Mouse (Mus musculus): Measurements from ENCODE around the gene Tmcc3. TPM values are rescaled to one million over a fixed set of nuclear protein-coding genes. Genes with fewer than 3 reads are reported as not detected.

The Tmcc3 gene
- polyA plus RNA-seq, 1 experiment from 2014 or later, result 11.3 TPM

DNA sequence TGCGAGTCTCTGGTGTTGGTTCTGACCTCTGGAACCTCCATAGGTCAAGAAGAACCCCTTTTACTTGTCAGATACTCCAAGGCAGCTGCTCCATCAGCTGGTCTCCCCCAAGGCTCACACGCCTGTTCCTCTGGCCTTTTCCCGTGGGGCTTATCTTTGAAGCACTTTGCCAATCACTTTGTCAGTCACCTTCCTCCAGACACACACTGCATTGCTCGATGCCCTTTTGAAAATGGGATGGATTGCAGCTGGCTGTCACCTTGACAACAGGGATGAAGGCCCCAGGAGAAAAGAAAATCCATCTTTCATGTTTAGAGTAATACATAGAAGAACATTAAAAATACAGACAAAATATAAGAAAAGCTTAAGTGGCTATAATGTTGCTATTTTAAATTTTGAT lies 65.2 kb downstream of the Tmcc3 start:
- no peak overlapping the region for H3K4me2 ChIP-seq (ENCODE audit: low read length)
- H3K4me1 ChIP-seq (ENCODE audit: control insufficient read depth, insufficient read depth, low read length), result peaks cover 14% of the 10 kb centered on the region; the same call in 1 of the 2 replicates
- H3K27ac ChIP-seq (replicated peaks; ENCODE audit: low read depth, low read length), result no peak overlapping the region
- no peak overlapping the region for H3K9ac ChIP-seq (replicated peaks; ENCODE audit: low read length)
- no peak overlapping the region for H3K4me3 ChIP-seq (replicated peaks; ENCODE audit: low read depth, low read length)
- peak; percentile 59 for DNase-seq
- WGBS, result 31% methylated on average over 4 of the region's 4 CpGs
- no peaks in the 10 kb centered on the region for H3K36me3 ChIP-seq (ENCODE audit: control insufficient read depth, insufficient read depth, low read length)
- no peaks in the 10 kb centered on the region for H3K27me3 ChIP-seq (ENCODE audit: control insufficient read depth, insufficient read depth, low read length)
- ATAC-seq (ENCODE audit: low FRiP score, low TSS enrichment), result no peak
- no peaks in the 10 kb centered on the region for H3K9me3 ChIP-seq (ENCODE audit: control insufficient read depth, low read length)

- no peak overlapping the region for H3K4me2 ChIP-seq (ENCODE audit: low read length)
- WGBS, result 60% methylated on average over 10 of the region's 10 CpGs
- H3K9ac ChIP-seq (replicated peaks; ENCODE audit: low read length), result no peak overlapping the region
- H3K4me3 ChIP-seq (replicated peaks; ENCODE audit: low read depth, low read length), result no peak overlapping the region
- ATAC-seq (ENCODE audit: low FRiP score, low TSS enrichment), result no peak
- H3K9me3 ChIP-seq (ENCODE audit: control insufficient read depth, low read length), result no peaks in the 10 kb centered on the region
- H3K36me3 ChIP-seq (ENCODE audit: control insufficient read depth, insufficient read depth, low read length), result no peaks in the 10 kb centered on the region
- H3K27me3 ChIP-seq (ENCODE audit: control insufficient read depth, insufficient read depth, low read length), result no peaks in the 10 kb centered on the region
- no peak for DNase-seq
- H3K27ac ChIP-seq (replicated peaks; ENCODE audit: low read depth, low read length), result 0 out of 2 replicates have a peak overlapping the region, but pooled peaks have one; percentile 43
- peaks cover 16% of the 10 kb centered on the region for H3K4me1 ChIP-seq (ENCODE audit: control insufficient read depth, insufficient read depth, low read length)
Observed at GRCm38 (mm10) chr10:94377844-94378243, 66.1 kb downstream of the Tmcc3 start.

DNA sequence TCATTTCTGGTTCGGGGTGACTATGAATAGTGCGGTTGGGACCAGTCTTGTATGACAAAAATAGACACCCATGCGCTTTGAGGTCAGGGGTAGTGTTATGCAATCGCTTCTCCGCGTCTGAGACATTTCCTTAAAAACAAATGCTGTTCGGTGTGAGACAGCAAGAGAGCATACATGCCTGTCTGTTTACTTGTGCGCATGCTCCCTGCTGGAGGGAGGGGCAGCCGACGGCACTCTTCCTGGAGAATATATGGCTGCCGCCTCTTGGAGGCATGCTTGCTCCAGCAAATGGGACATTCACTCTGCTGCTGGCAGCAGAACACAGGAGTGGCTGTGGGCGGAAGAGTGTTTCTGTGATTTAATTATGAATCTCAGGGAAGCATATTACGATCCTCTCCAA lies 66.6 kb downstream of the Tmcc3 start:
- no peaks in the 10 kb centered on the region for H3K27me3 ChIP-seq (ENCODE audit: control insufficient read depth, insufficient read depth, low read length)
- peaks cover 18% of the 10 kb centered on the region for H3K4me1 ChIP-seq (ENCODE audit: control insufficient read depth, insufficient read depth, low read length)
- DNase-seq (peak; percentile 78), ATAC-seq (ENCODE audit: low FRiP score, low TSS enrichment) (no peak; the same call in 1 of the 2 replicates)
- WGBS, result 75% methylated on average over 13 of the region's 13 CpGs
- no peak overlapping the region for H3K4me2 ChIP-seq (ENCODE audit: low read length)
- no peaks in the 10 kb centered on the region for H3K9me3 ChIP-seq (ENCODE audit: control insufficient read depth, low read length)
- H3K36me3 ChIP-seq (ENCODE audit: control insufficient read depth, insufficient read depth, low read length), result no peaks in the 10 kb centered on the region
- peak overlapping the region; percentile 14; the same call in 1 of the 2 replicates for H3K27ac ChIP-seq (replicated peaks; ENCODE audit: low read depth, low read length)
- no peak overlapping the region for H3K9ac ChIP-seq (replicated peaks; ENCODE audit: low read length)
- H3K4me3 ChIP-seq (replicated peaks; ENCODE audit: low read depth, low read length), result no peak overlapping the region

DNA sequence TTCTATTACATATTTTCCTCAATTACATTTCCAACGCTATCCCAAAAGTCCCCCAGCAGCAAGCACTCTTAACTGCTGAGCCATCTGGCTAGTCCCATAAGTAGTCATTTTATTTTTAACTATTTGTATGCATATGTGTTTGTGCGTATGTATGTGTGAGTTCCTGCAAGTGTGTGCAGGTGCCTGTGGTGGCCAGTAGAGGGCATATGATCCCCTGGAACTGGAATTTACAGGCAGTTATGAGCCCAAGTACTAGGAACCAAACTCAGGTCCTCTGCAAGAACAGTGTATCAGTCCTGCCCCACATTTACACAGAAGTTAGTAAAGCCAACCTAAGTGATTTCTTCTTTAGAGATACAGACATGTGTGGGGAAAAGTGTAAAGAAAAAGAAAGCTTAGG lies 68.3 kb downstream of the Tmcc3 start:
- 91% methylated on average over 2 of the region's 2 CpGs for WGBS
- H3K4me3 ChIP-seq (replicated peaks; ENCODE audit: low read depth, low read length), result no peak overlapping the region
- H3K36me3 ChIP-seq (ENCODE audit: control insufficient read depth, insufficient read depth, low read length), result no peaks in the 10 kb centered on the region
- H3K27ac ChIP-seq (replicated peaks; ENCODE audit: low read depth, low read length), result no peak overlapping the region
- no peak for ATAC-seq (ENCODE audit: low FRiP score, low TSS enrichment)
- H3K4me2 ChIP-seq (ENCODE audit: low read length), result no peak overlapping the region
- H3K4me1 ChIP-seq (ENCODE audit: control insufficient read depth, insufficient read depth, low read length), result peaks cover 18% of the 10 kb centered on the region
- peaks cover 3% of the 10 kb centered on the region; the same call in 1 of the 2 replicates for H3K9me3 ChIP-seq (ENCODE audit: control insufficient read depth, low read length)
- H3K27me3 ChIP-seq (ENCODE audit: control insufficient read depth, insufficient read depth, low read length), result no peaks in the 10 kb centered on the region
- no peak for DNase-seq
- no peak overlapping the region for H3K9ac ChIP-seq (replicated peaks; ENCODE audit: low read length)

DNA sequence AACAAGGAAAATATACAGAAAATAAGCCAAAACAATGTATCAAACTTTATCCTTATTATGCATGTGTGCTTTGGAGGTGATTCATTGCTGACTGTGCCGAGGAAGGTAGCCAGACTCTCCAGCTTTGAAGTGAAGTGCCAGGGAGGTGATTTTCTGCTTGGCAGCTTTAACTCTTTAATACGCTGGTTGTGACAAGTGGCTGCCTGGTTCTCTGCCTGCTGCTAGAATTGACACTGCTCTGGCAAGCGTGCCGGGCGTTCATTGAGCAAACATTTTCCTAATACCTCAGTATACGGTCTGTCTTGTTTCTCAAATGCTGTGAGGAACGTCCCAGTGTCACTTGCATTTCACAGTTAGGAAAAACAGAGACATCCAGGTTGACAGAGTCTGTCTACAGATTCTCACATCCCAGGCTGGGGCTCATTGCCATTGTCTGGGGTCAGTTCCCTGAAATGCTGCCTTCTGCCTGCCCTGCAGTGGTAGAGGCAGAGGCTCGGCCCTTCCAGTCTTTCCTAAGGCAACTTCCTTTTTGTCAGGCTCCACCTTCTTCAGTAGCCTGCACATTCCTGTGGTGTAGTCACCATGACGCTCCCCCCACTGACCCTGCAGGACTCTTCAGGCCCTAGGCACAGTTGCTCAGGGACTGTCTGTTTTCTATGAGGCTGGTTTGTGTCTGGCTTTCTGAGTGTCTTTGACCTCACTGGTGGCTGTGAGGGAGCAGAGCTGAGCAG lies 69.1 kb downstream of the Tmcc3 start:
- peaks cover 18% of the 10 kb centered on the region for H3K4me1 ChIP-seq (ENCODE audit: control insufficient read depth, insufficient read depth, low read length)
- DNase-seq, result no peak
- H3K36me3 ChIP-seq (ENCODE audit: control insufficient read depth, insufficient read depth, low read length), result no peaks in the 10 kb centered on the region
- H3K9ac ChIP-seq (replicated peaks; ENCODE audit: low read length), result no peak overlapping the region
- H3K4me3 ChIP-seq (replicated peaks; ENCODE audit: low read depth, low read length), result no peak overlapping the region
- no peak overlapping the region for H3K27ac ChIP-seq (replicated peaks; ENCODE audit: low read depth, low read length)
- no peak overlapping the region for H3K4me2 ChIP-seq (ENCODE audit: low read length)
- no peak for ATAC-seq (ENCODE audit: low FRiP score, low TSS enrichment)
- H3K27me3 ChIP-seq (ENCODE audit: control insufficient read depth, insufficient read depth, low read length), result no peaks in the 10 kb centered on the region
- WGBS, result 22% methylated on average over 9 of the region's 9 CpGs
- H3K9me3 ChIP-seq (ENCODE audit: control insufficient read depth, low read length), result peaks cover 11% of the 10 kb centered on the region

DNA sequence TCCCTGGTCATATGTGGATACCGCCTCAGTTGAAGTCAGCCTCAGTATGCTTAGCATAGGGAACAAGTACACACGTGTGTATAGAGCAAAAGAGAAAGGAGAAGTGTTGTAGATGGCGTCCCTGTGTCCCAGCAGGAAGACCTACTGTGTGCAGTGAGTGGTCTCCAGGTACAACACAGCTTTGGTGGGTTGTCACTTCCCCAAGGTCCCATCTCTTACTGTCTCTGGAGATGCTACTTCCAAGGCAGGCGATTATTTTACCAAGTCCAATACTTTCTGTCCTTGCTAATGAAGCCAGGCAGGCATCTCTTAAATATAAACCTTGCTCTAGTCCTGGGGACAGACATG lies 69.6 kb downstream of the Tmcc3 start:
- Histone ChIP-seq H3K9me3 (ENCODE audit: control insufficient read depth, low read length) (peaks cover 16% of the 10 kb centered on the region), H3K27ac (replicated peaks; ENCODE audit: low read depth, low read length) (no peak overlapping the region), H3K9ac (replicated peaks; ENCODE audit: low read length) (no peak overlapping the region), H3K4me1 (ENCODE audit: control insufficient read depth, insufficient read depth, low read length) (peaks cover 18% of the 10 kb centered on the region), H3K36me3 (ENCODE audit: control insufficient read depth, insufficient read depth, low read length) (no peaks in the 10 kb centered on the region), H3K4me3 (replicated peaks; ENCODE audit: low read depth, low read length) (no peak overlapping the region), H3K27me3 (ENCODE audit: control insufficient read depth, insufficient read depth, low read length) (no peaks in the 10 kb centered on the region), H3K4me2 (ENCODE audit: low read length) (no peak overlapping the region)
- 69% methylated on average over 4 of the region's 4 CpGs for WGBS
- DNase-seq (no peak), ATAC-seq (ENCODE audit: low FRiP score, low TSS enrichment) (no peak)

DNA sequence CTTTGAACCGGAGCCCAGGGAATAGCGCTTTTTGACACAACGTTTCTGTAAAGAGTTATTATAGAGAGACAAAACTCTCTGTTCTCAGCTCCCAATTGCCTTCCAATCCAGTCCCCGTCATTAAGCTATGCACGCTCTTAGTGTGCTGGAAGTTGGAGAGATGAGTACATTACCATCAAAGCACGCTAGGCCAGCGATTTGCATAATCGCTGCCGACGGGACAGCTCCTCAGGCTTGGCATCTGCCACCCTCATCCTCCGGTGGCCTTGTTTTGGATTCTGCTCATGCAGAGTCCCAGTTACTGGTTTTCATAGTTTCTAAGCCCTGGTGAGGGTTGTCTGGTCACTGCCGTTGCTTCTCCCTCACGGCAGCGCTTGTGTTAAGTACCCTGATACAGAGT lies 70.9 kb downstream of the Tmcc3 start:
- peak; percentile 57 for DNase-seq

GRCm38 (mm10) chr10:94383565-94383964 lies 71.8 kb downstream of the Tmcc3 start:
- Histone ChIP-seq H3K4me1 (ENCODE audit: control insufficient read depth, insufficient read depth, low read length) (peaks cover 4% of the 10 kb centered on the region), H3K4me3 (replicated peaks; ENCODE audit: low read depth, low read length) (no peak overlapping the region), H3K27ac (replicated peaks; ENCODE audit: low read depth, low read length) (no peak overlapping the region), H3K36me3 (ENCODE audit: control insufficient read depth, insufficient read depth, low read length) (no peaks in the 10 kb centered on the region), H3K4me2 (ENCODE audit: low read length) (no peak overlapping the region), H3K9me3 (ENCODE audit: control insufficient read depth, low read length) (peaks cover 20% of the 10 kb centered on the region), H3K9ac (replicated peaks; ENCODE audit: low read length) (no peak overlapping the region), H3K27me3 (ENCODE audit: control insufficient read depth, insufficient read depth, low read length) (no peaks in the 10 kb centered on the region)
- no peak for ATAC-seq (ENCODE audit: low FRiP score, low TSS enrichment)
- DNase-seq, result no peak
- 88% methylated on average over 6 of the region's 6 CpGs for WGBS

More for the DNA sequence above, 70.9 kb downstream of the Tmcc3 start:
- peaks cover 20% of the 10 kb centered on the region for H3K9me3 ChIP-seq (ENCODE audit: control insufficient read depth, low read length)
- no peaks in the 10 kb centered on the region for H3K36me3 ChIP-seq (ENCODE audit: control insufficient read depth, insufficient read depth, low read length)
- no peak overlapping the region for H3K27ac ChIP-seq (replicated peaks; ENCODE audit: low read depth, low read length)
- no peak overlapping the region for H3K4me2 ChIP-seq (ENCODE audit: low read length)
- ATAC-seq (ENCODE audit: low FRiP score, low TSS enrichment), result no peak
- H3K4me3 ChIP-seq (replicated peaks; ENCODE audit: low read depth, low read length), result no peak overlapping the region
- H3K4me1 ChIP-seq (ENCODE audit: control insufficient read depth, insufficient read depth, low read length), result peaks cover 9% of the 10 kb centered on the region
- 58% methylated on average over 14 of the region's 14 CpGs for WGBS
- H3K27me3 ChIP-seq (ENCODE audit: control insufficient read depth, insufficient read depth, low read length), result no peaks in the 10 kb centered on the region
- no peak overlapping the region for H3K9ac ChIP-seq (replicated peaks; ENCODE audit: low read length)

DNA sequence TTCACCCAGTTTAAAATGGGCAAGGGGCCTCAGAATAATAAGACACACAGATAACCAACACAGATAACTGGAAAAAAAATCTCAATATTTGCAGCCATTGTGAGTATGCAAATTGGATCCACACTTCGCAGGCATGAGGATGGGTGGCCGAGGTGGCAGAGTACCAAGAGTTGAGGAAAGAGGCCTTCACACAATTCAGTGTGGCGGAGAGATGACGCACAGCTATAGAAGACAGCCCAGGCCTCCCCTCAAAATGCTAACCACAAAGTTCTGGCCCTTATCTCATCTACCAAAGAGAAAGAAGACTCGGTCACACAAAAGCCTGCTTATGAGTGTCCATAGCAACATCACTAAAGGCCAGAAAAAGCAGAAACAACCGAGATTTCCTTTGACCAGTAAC lies 77.5 kb downstream of the Tmcc3 start:
- Histone ChIP-seq H3K4me2 (ENCODE audit: low read length) (no peak overlapping the region), H3K9ac (replicated peaks; ENCODE audit: low read length) (no peak overlapping the region), H3K4me1 (ENCODE audit: control insufficient read depth, insufficient read depth, low read length) (no peaks in the 10 kb centered on the region), H3K27me3 (ENCODE audit: control insufficient read depth, insufficient read depth, low read length) (no peaks in the 10 kb centered on the region), H3K36me3 (ENCODE audit: control insufficient read depth, insufficient read depth, low read length) (no peaks in the 10 kb centered on the region), H3K4me3 (replicated peaks; ENCODE audit: low read depth, low read length) (no peak overlapping the region), H3K27ac (replicated peaks; ENCODE audit: low read depth, low read length) (no peak overlapping the region), H3K9me3 (ENCODE audit: control insufficient read depth, low read length) (peaks cover 20% of the 10 kb centered on the region)
- WGBS, result 75% methylated on average over 6 of the region's 6 CpGs
- no peak for ATAC-seq (ENCODE audit: low FRiP score, low TSS enrichment)
- no peak for DNase-seq

All from midbrain, embryonic 14.5 days (tissue).